ENCODE assay signal across 21 mouse cellular contexts in the genomic region with DNA sequence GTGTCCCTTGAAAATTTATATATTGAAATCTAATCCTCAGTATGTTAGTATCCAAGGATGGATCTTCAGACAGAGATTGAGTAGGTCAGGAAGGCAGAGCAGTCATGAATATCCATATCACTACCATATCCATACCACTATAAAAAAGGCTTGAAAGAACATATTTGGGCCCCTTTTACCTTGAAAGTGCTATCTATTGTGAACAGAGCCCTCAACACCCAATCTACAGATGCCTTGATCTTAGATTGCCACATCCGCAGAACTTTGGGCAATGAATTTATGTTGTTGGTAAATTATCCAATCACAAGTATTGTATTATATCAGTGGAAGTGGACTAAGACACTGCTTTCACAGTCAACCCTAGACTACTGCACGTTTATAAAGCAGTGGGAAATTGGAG.
"Had no signal": no experiment of that assay in that cellular context is flagged by ENCODE, and none has a peak within 500 bp of the region (broad histone marks: within the 10 kb centered on the region; RNA-seq: fewer than 3 reads in every experiment).

No protein-coding gene starts in this region.

- ATAC-seq: intestine, embryonic 15.5 days; midbrain, embryonic 13.5 days; midbrain, embryonic 16.5 days had no signal

- H3K36me3 ChIP-seq: intestine, embryonic 15.5 days; kidney, embryonic 15.5 days; lung, embryonic 15.5 days; midbrain, embryonic 10.5 days; midbrain, embryonic 13.5 days; neural tube, embryonic 13.5 days; stomach, embryonic 15.5 days had no signal

- H3K4me1 ChIP-seq: intestine, embryonic 15.5 days; lung, embryonic 15.5 days; midbrain, embryonic 10.5 days; midbrain, embryonic 13.5 days; neural tube, embryonic 13.5 days had no signal

- H3K4me2 ChIP-seq: intestine, embryonic 15.5 days; kidney, embryonic 15.5 days; lung, embryonic 15.5 days; midbrain, embryonic 13.5 days; neural tube, embryonic 13.5 days; stomach, embryonic 15.5 days had no signal

- H3K9ac ChIP-seq: intestine, embryonic 15.5 days; kidney, embryonic 15.5 days; lung, embryonic 15.5 days; midbrain, embryonic 13.5 days; neural tube, embryonic 13.5 days; stomach, embryonic 15.5 days had no signal

- H3K9me3 ChIP-seq: intestine, embryonic 15.5 days; kidney, embryonic 15.5 days; lung, embryonic 15.5 days; midbrain, embryonic 10.5 days; midbrain, embryonic 13.5 days; neural tube, embryonic 13.5 days; stomach, embryonic 15.5 days had no signal

- H3K27ac ChIP-seq: intestine, embryonic 15.5 days; kidney, embryonic 15.5 days; layer of hippocampus, adult 2 months; lung, embryonic 15.5 days; midbrain, embryonic 10.5 days; midbrain, embryonic 13.5 days; neural tube, embryonic 13.5 days; stomach, embryonic 15.5 days had no signal

- H3K27me3 ChIP-seq: intestine, embryonic 15.5 days; kidney, embryonic 15.5 days; lung, embryonic 15.5 days; midbrain, embryonic 13.5 days; neural tube, embryonic 13.5 days; stomach, embryonic 15.5 days had no signal

- H3K4me3 ChIP-seq: intestine, embryonic 15.5 days; kidney, embryonic 15.5 days; layer of hippocampus, adult 2 months; lung, embryonic 15.5 days; midbrain, embryonic 10.5 days; midbrain, embryonic 13.5 days; myocyte; neural tube, embryonic 13.5 days; stomach, embryonic 15.5 days had no signal

- DNase-seq: kidney, adult 11 months; kidney, adult 8-10 months; kidney, postnatal 10 days; layer of hippocampus, adult 9-11 months; lung, adult 18-20 months; lung, postnatal 10 days; lung, postnatal 36 days; retina, postnatal 1 day; right cerebral cortex, postnatal 25 days; spleen, adult 18-20 months; thymus, postnatal 36 days had no signal
